Mouse (Mus musculus) embryonic facial prominence, embryonic 12.5 days (tissue): ENCODE measurements around the gene Wdr37. TPM values are rescaled to one million over a fixed set of nuclear protein-coding genes. Genes with fewer than 3 reads are reported as not detected.

ENCODE experiments used
- ATAC-seq: fragments of 200-750 bp; cut with Nextera tagmentation; 2 replicates; pipeline ENCODE4 v1.8.0; 2017; ENCODE audit not compliant: insufficient number of reproducible peaks, insufficient read depth, low FRiP score, low TSS enrichment
- H3K27ac ChIP-seq: fragments of 300-500 bp; sonication (generic); 2 replicates; pipeline ENCODE4 v1.5.1; 2016; ENCODE audit warnings: mild to moderate bottlenecking
- H3K27me3 ChIP-seq: fragments of 300-500 bp; sonication (generic); 2 replicates; pipeline ENCODE4 v1.6.1; 2016; ENCODE audit warnings: mild to moderate bottlenecking, moderate library complexity
- H3K36me3 ChIP-seq: fragments of 300-500 bp; sonication (generic); 2 replicates; pipeline ENCODE4 v1.6.1; 2016; ENCODE audit warnings: mild to moderate bottlenecking
- H3K4me1 ChIP-seq: fragments of 300-500 bp; sonication (generic); 2 replicates; pipeline ENCODE4 v1.6.1; 2016
- H3K4me2 ChIP-seq: fragments of 300-500 bp; sonication (generic); replicated peaks from 2 replicates; pipeline ENCODE4 v1.6.1; 2016; ENCODE audit warnings: mild to moderate bottlenecking, moderate library complexity
- H3K4me3 ChIP-seq: fragments of 300-500 bp; sonication (generic); 2 replicates; pipeline ENCODE4 v1.5.1; 2016; ENCODE audit warnings: mild to moderate bottlenecking
- H3K9ac ChIP-seq: fragments of 300-500 bp; sonication (generic); 2 replicates; pipeline ENCODE4 v1.6.1; 2016; ENCODE audit warnings: mild to moderate bottlenecking, moderate library complexity
- H3K9me3 ChIP-seq: fragments of 300-500 bp; sonication (generic); 2 replicates; pipeline ENCODE4 v1.6.1; 2016; ENCODE audit warnings: mild to moderate bottlenecking, moderate library complexity
- WGBS: fragments of 180-500 bp; shearing (Covaris S2); methylation state at CpG from one replicate; pipeline ENCODE4 v1.1.7; 2016; 5-methylcytosine and 5-hydroxymethylcytosine counted together
- polyA plus RNA-seq: library from polyadenylated mRNA; unstranded; fragments of >200 nt; fragmentation: Nextera tagmentation; extraction: Ambion mirVana; gene quantifications from 2 replicates; pipeline ENCODE4 v1.2.1, GENCODE M21; 2016

Gene Wdr37
- polyA plus RNA-seq, 1 experiment from 2014 or later = 32.3 TPM

GRCm38 (mm10) chr13:8839937-8840336, 31.8 kb downstream of the Wdr37 start:
- H3K9me3 ChIP-seq = no peaks in the 10 kb centered on the region
- no peak for ATAC-seq
- no peaks in the 10 kb centered on the region for H3K27me3 ChIP-seq
- H3K4me2 ChIP-seq = no peak overlapping the region
- H3K27ac ChIP-seq = no peak overlapping the region
- H3K9ac ChIP-seq = no peak overlapping the region
- no peak overlapping the region for H3K4me3 ChIP-seq
- 93% methylated on average over 6 of the region's 6 CpGs for WGBS
- peaks cover 72% of the 10 kb centered on the region for H3K36me3 ChIP-seq
- H3K4me1 ChIP-seq = no peaks in the 10 kb centered on the region

- ATAC-seq = no peak
- WGBS = 88% methylated on average over 10 of the region's 10 CpGs
- Histone ChIP-seq H3K27me3 (no peaks in the 10 kb centered on the region), H3K4me2 (no peak overlapping the region), H3K4me1 (no peaks in the 10 kb centered on the region), H3K36me3 (peaks cover 79% of the 10 kb centered on the region), H3K27ac (no peak overlapping the region), H3K9ac (no peak overlapping the region), H3K9me3 (no peaks in the 10 kb centered on the region), H3K4me3 (no peak overlapping the region)
Measured at GRCm38 (mm10) chr13:8839111-8839510, 32.6 kb downstream of the Wdr37 start.

- Histone ChIP-seq H3K4me2 (no peak overlapping the region), H3K27ac (no peak overlapping the region), H3K4me1 (no peaks in the 10 kb centered on the region), H3K9ac (no peak overlapping the region), H3K27me3 (no peaks in the 10 kb centered on the region), H3K4me3 (no peak overlapping the region), H3K9me3 (no peaks in the 10 kb centered on the region), H3K36me3 (peaks cover 79% of the 10 kb centered on the region)
- 73% methylated on average over 3 of the region's 3 CpGs for WGBS
- no peak for ATAC-seq
Measured at GRCm38 (mm10) chr13:8838394-8838793, 33.3 kb downstream of the Wdr37 start.

- ATAC-seq = no peak
- Histone ChIP-seq H3K9ac (no peak overlapping the region), H3K36me3 (peaks cover 57% of the 10 kb centered on the region)
Measured at GRCm38 (mm10) chr13:8834573-8834972, 37.1 kb downstream of the Wdr37 start.

GRCm38 (mm10) chr13:8831546-8832251, 40.0 kb downstream of the Wdr37 start:
- H3K9me3 ChIP-seq = no peaks in the 10 kb centered on the region
- no peak overlapping the region for H3K4me2 ChIP-seq
- H3K9ac ChIP-seq = no peak overlapping the region
- no peaks in the 10 kb centered on the region for H3K27me3 ChIP-seq
- H3K27ac ChIP-seq = no peak overlapping the region
- no peaks in the 10 kb centered on the region for H3K4me1 ChIP-seq
- 79% methylated on average over 7 of the region's 7 CpGs for WGBS
- H3K36me3 ChIP-seq = peaks cover 44% of the 10 kb centered on the region
- ATAC-seq = no peak
- H3K4me3 ChIP-seq = no peak overlapping the region

More at GRCm38 (mm10) chr13:8834573-8834972, 37.1 kb downstream of the Wdr37 start:
- no peak overlapping the region for H3K4me2 ChIP-seq
- no peaks in the 10 kb centered on the region for H3K9me3 ChIP-seq
- H3K4me1 ChIP-seq = no peaks in the 10 kb centered on the region
- H3K27me3 ChIP-seq = no peaks in the 10 kb centered on the region
- no peak overlapping the region for H3K4me3 ChIP-seq
- no peak overlapping the region for H3K27ac ChIP-seq
- whole genome bisulfite sequencing = 98% methylated on average over 5 of the region's 5 CpGs

GRCm38 (mm10) chr13:8830696-8831095, 41.0 kb downstream of the Wdr37 start:
- ATAC-seq = no peak
- Histone ChIP-seq H3K27ac (no peak overlapping the region), H3K36me3 (peaks cover 35% of the 10 kb centered on the region)

GRCm38 (mm10) chr13:8829784-8830183, 41.9 kb downstream of the Wdr37 start:
- no peaks in the 10 kb centered on the region for H3K27me3 ChIP-seq
- H3K4me1 ChIP-seq = no peaks in the 10 kb centered on the region
- no peak for ATAC-seq
- H3K4me3 ChIP-seq = no peak overlapping the region
- H3K27ac ChIP-seq = no peak overlapping the region
- 67% methylated on average over 5 of the region's 5 CpGs for WGBS
- no peaks in the 10 kb centered on the region for H3K9me3 ChIP-seq
- no peak overlapping the region for H3K4me2 ChIP-seq
- H3K36me3 ChIP-seq = peaks cover 28% of the 10 kb centered on the region
- H3K9ac ChIP-seq = no peak overlapping the region

More at GRCm38 (mm10) chr13:8830696-8831095, 41.0 kb downstream of the Wdr37 start:
- Histone ChIP-seq H3K9me3 (no peaks in the 10 kb centered on the region), H3K4me1 (no peaks in the 10 kb centered on the region), H3K27me3 (no peaks in the 10 kb centered on the region), H3K4me3 (no peak overlapping the region), H3K9ac (no peak overlapping the region), H3K4me2 (no peak overlapping the region)

GRCm38 (mm10) chr13:8828946-8829345, 42.8 kb downstream of the Wdr37 start:
- peaks cover 19% of the 10 kb centered on the region for H3K36me3 ChIP-seq
- no peaks in the 10 kb centered on the region for H3K9me3 ChIP-seq
- H3K4me2 ChIP-seq = no peak overlapping the region
- H3K27ac ChIP-seq = no peak overlapping the region
- no peak for ATAC-seq
- no peaks in the 10 kb centered on the region for H3K4me1 ChIP-seq
- H3K4me3 ChIP-seq = no peak overlapping the region
- 100% methylated on average over 1 of the region's 1 CpGs for WGBS
- H3K9ac ChIP-seq = no peak overlapping the region
- H3K27me3 ChIP-seq = no peaks in the 10 kb centered on the region

GRCm38 (mm10) chr13:8823546-8823945, 48.2 kb downstream of the Wdr37 start:
- no peak for ATAC-seq
- peaks cover 32% of the 10 kb centered on the region for H3K36me3 ChIP-seq
- no peak overlapping the region for H3K4me3 ChIP-seq
- 90% methylated on average over 8 of the region's 8 CpGs for WGBS
- H3K4me2 ChIP-seq = no peak overlapping the region
- no peak overlapping the region for H3K9ac ChIP-seq
- H3K9me3 ChIP-seq = no peaks in the 10 kb centered on the region
- H3K27ac ChIP-seq = no peak overlapping the region
- H3K4me1 ChIP-seq = no peaks in the 10 kb centered on the region
- H3K27me3 ChIP-seq = no peaks in the 10 kb centered on the region

- Histone ChIP-seq H3K9me3 (no peaks in the 10 kb centered on the region), H3K36me3 (peaks cover 35% of the 10 kb centered on the region), H3K4me1 (no peaks in the 10 kb centered on the region), H3K27ac (no peak overlapping the region), H3K9ac (no peak overlapping the region), H3K27me3 (no peaks in the 10 kb centered on the region), H3K4me3 (no peak overlapping the region), H3K4me2 (no peak overlapping the region)
- no peak for ATAC-seq
- 91% methylated on average over 6 of the region's 6 CpGs for WGBS
Measured at GRCm38 (mm10) chr13:8823120-8823519, 48.6 kb downstream of the Wdr37 start.

GRCm38 (mm10) chr13:8822201-8822600, 49.5 kb downstream of the Wdr37 start:
- H3K36me3 ChIP-seq = peaks cover 39% of the 10 kb centered on the region
- 94% methylated on average over 4 of the region's 4 CpGs for WGBS
- H3K9me3 ChIP-seq = no peaks in the 10 kb centered on the region
- no peak overlapping the region for H3K4me3 ChIP-seq
- H3K4me2 ChIP-seq = no peak overlapping the region
- H3K9ac ChIP-seq = no peak overlapping the region
- ATAC-seq = no peak
- no peaks in the 10 kb centered on the region for H3K27me3 ChIP-seq
- no peak overlapping the region for H3K27ac ChIP-seq
- no peaks in the 10 kb centered on the region for H3K4me1 ChIP-seq

GRCm38 (mm10) chr13:8805931-8806330, 65.8 kb downstream of the Wdr37 start:
- no peaks in the 10 kb centered on the region for H3K9me3 ChIP-seq
- no peak for ATAC-seq
- WGBS = 99% methylated on average over 2 of the region's 2 CpGs

More at GRCm38 (mm10) chr13:8805931-8806330, 65.8 kb downstream of the Wdr37 start:
- Histone ChIP-seq H3K36me3 (peaks cover 10% of the 10 kb centered on the region; the same call in 1 of the 2 replicates), H3K9ac (no peak overlapping the region), H3K4me1 (no peaks in the 10 kb centered on the region), H3K27me3 (no peaks in the 10 kb centered on the region), H3K27ac (no peak overlapping the region), H3K4me2 (no peak overlapping the region), H3K4me3 (no peak overlapping the region)
